Mouse (Mus musculus) adrenal gland, postnatal 14 days (tissue): ENCODE measurements around the gene Col6a3. TPM values are rescaled to one million over a fixed set of nuclear protein-coding genes. Genes with fewer than 3 reads are reported as not detected.

ENCODE experiments used
- DNase-seq: peaks from one replicate; pipeline ENCODE4 v3.0.0; 2021; ENCODE audit warnings: mixed read lengths
- total RNA-seq: library from RNA; stranded (reverse); gene quantifications from 2 replicates; pipeline ENCODE4 v1.2.3, GENCODE M21; 2021

The Col6a3 gene
- total RNA-seq, 1 experiment from 2014 or later: 70.2 TPM

DNA sequence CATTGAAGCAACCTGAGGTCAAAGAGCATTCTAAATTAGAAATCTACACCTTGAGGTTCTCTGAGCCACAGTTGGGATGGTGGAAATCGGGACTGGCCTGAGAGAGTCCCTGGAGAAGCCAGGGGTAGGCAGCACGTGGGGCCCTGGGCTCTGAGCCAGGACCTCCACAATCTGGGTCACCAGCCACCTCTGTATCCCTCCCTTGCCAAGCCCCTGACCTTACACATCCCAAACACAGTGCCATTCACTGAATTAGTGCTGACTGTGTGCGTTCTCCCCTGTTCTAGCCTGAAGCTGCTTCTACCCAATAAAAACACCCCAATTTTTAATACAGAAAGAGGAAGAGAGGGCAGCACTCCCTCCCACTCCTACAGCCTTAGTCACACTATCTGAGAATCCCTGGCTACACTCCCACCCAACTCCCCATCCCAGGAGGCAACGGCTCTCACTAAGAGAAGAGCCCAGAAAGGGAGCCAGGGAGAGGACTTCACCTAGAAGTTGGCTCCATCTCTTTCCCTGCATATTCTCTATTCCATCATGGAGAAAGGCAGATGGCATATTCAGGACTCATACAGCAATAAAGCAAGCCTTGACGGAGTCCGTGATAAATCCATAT lies 46.4 kb downstream of the Col6a3 start:
- peak; percentile 75 for DNase-seq

DNA sequence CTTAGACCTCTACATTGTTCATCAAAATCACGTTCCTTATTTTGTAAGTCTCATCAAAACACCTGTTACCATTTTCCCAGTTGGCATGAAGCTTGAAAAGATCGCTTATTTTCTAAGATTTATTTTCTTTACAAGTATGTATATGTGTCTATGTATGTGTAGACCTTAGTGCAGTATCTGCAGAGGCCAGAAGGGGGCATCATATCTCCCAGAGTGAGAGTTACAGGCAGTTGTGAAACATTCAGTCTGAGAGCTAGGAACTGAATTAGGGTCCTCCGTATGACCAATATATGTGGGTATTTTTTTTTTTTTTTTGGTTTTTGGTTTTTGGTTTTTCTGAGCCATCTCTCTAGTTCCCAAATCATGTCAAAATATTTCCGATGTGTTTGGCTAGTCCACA lies 50.4 kb downstream of the Col6a3 start:
- no peak for DNase-seq

DNA sequence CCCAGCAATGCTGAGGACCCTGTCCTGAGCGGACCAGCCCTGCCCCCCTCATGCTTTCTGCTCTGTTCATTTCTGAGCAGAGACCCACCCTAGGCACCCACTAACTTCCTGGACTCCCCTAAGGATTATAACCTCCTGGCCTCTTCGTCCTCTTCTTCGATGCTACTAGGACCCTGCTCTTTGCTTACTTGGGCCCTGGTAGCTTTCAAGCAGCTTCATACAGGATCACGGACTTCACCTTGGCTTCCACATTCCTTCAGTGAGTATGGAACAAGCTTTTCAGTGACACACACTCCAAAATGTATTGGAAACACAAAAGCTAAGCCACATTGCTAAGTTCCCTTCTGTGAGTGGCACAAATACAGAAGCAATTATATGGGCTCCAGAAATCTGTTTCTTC lies 52.8 kb downstream of the Col6a3 start:
- no peak for DNase-seq

DNA sequence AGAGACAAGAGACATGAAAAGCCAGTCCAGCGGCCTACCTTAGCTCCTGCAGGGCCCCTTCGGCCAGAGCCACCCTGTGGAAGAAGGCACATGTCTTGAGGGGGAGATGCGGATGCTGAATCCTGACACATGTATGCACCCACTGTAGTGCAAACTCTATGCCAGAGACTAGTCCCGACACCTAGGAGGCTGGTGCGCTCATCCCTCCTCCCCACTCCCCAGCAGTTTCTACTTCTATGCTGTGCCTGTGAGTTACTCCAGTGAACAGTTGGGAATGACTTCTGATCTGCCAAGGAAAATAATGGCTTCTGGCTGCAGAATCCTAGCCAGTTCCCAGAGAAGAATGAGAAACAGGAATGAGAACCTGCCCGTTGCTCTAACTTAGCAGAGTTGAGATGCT lies 54.3 kb downstream of the Col6a3 start:
- no peak for DNase-seq

DNA sequence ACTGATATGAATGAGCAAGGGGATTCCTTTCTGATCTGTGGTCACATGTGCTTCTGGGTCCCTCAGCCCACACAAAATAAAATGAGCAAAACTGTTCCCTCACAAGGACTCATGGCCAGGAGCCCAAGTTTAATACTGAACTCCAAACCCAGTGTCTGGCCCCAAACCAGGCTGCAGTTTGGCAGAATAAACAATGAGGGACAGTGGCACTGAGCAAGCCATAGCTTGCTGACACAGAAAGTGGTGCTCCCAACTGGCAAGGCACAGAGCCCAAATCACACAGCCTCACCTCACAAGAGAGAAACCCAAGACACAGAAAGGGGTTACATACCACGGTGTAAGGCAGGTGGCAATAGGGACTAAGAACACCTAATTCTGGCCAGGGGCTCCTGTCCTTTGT lies 63.3 kb downstream of the Col6a3 start:
- DNase-seq: no peak

DNA sequence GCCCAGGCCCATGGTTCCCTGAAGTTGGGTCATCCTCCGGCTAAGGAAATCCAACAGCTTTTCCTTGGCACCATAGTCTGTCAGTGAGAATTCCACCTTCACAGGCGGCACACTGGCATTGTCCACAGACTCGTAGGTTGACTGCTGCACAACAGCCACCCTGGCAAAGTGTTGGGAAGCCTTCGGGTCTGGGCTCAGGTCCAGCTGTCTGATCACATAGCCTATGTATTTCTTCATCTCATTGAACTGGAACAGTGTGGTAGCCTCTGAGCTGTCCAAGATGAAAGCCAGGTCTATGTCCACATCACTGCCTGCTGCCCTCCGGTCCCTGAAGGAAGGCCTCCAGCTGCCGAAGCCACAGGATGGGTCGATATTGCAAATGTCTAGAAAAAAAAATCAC lies 64.7 kb downstream of the Col6a3 start:
- DNase-seq: peak; percentile 69

DNA sequence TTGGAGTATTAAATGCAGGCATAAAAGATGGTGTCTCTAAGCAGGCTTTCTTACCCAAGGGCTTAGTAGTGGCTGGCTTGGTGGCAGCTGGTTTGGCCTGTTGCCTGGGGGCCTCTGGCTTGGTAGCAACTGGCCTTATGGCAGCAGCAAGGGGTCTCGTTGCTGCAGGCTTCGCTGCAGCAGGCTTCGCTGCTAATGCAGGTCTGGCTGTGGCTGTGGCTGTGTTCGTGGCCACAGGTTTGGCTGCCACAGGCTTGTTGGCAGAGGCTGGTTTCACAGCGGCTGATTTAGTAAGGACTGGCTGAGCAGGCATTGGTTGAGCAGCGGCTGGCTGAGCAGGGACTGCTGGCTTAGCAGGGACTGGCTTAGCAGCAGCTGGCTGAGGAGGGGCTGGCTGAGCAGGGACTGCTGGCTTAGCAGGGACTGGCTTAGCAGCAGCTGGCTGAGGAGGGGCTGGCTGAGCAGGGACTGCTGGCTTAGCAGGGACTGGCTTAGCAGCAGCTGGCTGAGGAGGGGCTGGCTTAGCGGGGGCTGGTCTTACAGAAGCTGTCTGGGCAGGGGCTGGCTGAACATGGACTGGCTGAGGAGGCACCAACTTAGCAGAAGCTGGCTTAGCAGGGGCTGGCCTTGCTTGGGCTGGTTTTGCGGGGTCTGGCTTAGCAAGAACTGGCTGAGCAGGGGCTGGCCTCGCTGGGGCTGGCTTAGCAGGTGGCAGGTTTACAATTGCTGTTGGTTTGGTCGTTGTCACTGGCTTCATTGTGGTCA lies 68.1 kb downstream of the Col6a3 start:
- peak; percentile 69 for DNase-seq

DNA sequence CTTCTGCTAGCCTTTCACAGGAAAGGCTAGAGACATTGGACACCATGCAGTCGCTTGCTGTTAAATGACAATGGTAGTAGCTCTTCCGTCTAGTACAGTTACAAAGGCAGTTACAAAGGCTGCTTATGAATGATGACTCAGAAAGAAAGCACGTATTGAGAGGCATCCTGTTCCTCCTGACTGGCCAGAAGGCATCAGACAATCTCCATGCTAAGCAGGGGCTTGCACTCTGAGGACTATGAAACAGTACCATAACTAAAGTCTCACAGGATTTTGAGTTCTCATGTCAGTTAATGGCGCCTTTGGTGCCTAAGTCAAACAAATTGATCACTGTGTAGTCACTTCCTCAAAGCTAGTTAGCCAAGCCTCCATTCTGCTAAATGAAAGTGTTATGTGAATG lies 72.6 kb downstream of the Col6a3 start:
- no peak for DNase-seq

DNA sequence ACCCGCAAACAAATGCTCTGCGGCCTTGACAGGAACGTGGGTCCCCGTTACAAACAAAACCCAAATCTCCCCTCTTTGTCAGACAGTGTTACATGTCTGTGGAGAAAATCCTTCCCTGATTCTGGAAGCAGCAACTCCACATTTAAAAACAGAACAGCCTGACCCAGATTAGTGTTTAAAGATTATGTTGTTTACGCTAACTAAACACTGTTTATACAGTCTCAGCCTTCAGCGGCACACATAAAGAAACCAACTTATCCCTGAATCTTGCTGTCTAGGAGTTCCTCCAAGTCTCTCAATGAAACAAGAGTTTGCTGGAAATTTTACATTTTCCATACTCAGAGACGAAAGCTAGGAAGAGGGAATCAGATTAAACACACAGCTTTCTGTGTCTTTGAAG lies 73.7 kb downstream of the Col6a3 start:
- DNase-seq: no peak

DNA sequence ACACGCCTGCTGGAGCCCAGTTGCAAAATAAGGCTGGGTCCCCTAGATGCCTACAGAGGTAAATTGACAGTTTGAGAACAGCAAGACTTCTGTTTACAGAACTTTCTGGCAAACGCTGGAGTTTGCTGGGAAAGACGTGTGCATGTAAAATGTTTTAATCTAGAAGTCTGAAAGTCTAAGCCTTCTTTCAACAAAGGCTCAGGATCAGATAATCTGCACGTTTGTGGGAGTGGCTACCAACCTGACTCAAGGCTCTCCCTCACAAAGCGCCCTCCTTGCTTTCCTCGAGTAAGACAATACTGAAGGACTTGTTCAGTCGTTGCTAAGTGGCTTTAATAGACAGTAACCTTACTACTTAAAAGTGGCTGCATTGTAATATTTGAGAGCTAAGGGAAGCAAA lies 74.5 kb downstream of the Col6a3 start:
- no peak for DNase-seq

DNA sequence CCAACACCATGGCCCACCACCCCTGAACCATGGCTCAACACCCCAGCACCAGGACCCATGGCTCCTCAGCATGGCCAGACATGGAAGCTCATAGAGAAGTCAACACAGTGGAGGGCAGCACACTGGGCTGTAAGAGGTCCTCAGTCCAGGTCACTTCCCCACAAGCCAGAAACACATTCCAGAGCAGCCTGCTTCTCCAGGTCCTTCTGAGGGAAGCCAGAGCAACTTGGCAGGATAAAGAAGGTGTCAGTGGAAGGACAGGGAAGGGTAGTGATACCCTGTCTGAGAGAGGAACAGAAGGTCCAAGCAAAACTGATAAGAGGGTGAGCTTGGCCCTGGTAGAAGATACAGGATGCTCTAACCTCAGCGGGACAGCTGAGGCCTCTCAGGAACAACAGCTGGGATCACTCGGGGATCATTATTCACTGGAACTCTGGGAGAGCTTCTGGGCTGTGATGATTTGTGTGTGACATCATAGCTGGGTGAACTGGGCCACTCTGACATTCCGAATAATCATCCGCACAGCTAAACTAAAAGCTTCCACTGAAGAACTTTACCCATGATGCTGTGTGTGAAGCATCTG lies 85.6 kb downstream of the Col6a3 start:
- no peak for DNase-seq

DNA sequence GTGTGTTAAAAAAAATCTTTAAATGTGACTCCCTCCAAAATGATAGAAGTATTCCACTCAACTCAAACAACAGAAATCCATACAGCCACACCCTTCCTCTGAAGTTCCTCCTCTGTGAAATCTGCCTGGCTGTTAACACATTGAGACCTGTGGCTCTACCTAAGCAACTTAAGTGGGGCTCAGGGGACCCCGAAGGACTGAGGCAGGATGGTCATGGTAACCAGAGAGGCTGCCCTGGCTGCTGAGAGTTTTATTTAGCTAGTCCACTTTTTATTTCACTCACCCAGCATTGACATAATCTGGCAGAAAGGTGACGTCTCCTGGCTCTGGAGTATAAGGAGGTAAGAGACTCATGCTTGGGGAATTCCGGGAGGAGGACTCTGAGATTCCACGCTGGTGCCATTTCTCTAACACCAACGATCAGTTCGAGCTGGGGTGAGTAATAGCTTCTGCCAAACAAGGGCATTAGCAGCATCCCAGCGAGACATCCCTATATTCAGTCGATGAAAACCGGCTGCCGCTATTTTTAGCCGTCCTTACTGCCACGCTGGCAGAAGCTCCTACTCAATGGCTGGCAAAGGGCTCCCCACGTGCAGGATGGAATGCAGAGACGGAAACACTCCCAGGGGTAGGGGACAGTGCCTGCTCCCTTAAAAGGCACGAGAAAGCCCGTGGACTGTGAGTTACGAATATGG lies 89.8 kb downstream of the Col6a3 start:
- no peak for DNase-seq

DNA sequence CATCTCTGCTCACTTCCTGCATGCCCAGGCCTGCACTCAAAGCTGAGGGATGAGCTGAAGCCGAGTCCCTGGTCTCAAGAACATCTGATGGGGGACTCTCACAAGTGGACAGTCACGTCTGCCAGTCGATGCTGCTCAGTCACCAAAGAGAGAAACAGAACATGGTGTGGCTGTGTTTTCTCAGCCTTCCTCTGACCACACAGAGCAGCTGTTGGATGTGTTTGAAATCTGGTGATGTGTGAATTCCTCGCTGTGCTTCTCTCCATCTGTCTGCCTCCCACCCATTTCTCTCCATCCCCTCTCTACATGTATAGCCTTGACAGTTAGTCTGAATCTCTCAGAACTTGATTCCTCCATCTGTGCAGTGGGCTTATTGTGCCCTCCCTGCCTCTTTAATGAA lies 92.5 kb downstream of the Col6a3 start:
- no peak for DNase-seq

DNA sequence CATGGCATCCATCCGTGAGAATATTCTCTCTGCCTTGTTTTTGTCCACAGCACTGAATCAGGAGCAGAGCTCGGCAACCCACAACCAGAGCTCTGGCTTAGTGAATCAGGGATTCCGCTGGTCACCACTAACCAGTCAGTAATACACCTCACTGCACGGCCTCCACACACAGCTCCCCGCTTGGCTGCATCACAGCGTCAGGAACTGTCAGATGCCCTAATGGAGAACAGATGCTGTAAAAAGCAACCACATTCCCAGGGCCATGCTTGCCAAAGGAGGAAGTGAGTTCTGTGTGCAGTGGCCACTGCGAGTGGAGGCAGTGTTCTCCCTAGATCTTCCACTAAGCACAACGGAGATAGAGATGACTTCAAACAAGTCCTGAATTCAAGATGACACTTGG lies 93.6 kb downstream of the Col6a3 start:
- no peak for DNase-seq

DNA sequence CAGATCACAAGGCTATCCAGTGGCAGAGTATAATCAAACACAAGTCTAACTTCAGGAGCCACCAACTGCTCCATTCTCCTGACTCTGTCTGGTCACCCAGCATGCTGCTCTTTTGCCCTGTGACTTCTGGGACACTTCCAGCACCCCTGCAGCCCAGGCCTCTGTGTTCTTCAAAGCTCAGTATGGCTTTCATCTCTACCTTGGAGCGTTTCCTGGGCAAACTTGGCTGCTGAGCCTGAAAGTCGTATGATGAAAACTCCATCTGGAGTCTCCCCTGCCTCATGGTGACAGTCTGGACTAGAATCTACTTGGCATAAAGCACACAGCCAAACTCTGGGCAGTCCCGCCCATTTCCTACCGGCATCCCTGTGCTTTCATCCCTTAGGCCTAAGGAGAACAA lies 95.2 kb downstream of the Col6a3 start:
- no peak for DNase-seq

DNA sequence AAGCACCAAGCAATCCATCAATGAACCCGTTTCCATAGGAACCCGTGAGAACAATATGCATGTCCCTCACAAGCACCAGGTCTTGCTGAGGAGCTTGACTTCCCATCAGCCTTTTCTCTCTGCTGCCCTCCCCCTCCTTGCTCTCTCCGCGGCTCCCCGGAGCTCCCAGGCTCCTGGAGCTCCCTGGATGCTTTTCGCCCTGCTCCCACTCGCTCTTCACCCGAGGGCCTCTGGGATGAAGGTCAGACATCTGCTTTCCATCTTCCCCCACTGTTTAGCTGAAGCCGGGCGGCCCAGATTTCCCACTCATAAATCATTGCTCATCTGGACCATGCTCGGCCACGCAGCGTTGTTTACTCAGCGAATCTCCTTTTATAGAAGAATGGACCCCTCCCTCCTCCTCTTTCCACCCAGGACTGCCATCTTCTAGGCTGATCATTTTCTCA lies 99.8 kb downstream of the Col6a3 start:
- peak; percentile 60 for DNase-seq

DNA sequence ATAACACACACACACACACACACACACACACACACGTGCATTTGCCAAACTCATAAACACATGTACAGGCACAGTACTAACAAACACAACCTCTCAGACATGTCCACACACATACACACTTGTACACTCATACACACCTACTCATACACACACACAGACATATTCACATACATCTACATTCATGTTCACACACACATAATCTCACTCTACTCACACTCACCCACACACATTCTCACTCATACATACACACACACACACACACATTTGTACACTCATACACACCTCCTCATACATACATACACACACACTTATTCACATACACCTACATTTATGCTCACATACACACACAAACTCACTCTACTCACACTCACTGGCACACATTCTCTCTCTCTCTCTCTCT lies 100.3 kb downstream of the Col6a3 start:
- DNase-seq: no peak

DNA sequence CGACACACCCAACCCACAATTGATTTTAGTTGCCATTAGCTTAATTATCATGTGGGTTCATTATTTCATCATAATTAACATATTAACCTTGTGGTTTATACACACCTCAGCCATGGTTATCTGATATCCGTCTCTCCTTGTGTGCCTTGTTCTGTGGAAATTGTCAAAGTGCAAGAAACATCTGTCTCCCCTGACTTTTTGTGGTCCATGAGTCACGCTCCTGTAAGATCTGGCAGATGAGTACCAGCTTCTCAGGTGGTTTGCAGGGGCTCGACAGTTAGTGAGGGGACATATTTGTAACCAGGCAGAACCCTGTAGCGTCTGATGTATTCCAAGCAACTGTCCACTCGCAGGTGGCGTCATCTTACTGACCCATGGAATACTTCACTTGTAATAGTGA lies 101.1 kb downstream of the Col6a3 start:
- DNase-seq: no peak

DNA sequence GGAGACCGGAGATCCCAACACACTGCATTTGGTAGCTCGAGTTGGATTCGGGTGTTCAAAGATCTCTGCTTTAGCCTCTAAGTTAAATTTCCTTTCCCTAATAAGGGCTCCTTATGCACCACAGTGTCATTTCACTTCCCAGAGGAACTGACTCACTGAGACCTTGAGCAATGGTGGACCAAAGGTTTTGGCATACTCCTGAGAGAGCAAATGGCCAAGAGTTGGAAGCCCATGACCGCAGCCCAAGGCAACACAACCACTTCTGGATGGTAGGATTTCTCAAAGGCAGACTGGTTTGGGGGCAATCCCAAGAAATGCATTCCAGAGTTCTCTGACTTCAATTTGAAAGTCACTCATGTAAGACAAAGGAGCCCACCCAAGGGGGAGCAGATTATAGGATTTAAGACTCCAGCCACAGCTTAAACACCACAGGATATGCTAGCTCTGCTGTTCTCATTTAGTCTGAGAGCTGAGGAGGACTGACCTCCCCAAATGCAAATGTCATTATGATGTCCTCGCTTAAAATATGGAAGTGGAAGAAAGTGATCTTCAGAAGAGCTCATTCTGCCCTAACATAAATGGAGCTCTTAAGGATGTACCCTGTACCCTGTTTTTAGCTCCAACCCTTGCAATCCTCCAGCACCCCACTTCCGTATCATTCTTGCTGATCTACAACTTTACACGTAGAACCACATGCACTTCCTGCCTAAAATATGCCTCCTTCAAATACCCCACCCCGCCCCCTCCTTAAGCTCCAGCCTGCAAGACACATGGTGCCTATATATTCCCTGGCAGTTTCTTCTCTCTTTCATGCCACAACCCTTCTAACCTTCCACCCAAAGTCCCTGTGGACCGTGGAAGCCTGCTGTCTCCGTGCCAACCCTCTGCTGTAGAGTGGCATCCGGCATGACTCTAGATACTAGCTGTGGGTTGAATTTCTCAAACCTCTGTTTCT lies 103.3 kb downstream of the Col6a3 start:
- peak; percentile 38 for DNase-seq

DNA sequence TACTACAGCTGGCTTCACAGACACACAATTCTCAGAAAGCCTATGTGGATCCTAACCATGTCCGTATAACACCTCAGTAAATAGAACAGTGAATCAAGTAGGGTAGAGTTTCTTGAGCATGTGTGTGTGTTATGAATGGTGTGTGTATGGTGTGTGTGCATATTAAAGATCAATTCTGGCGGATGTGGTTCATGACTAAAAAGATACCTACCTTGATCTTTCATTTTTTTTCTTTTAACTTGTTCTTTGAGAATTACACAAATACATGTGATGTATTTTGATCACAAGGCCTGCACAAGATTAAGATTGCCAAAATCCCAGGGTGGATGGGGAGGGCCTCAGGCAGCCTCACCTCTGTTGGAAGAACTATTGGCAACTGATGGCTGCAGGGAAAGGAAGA lies 104.9 kb downstream of the Col6a3 start:
- no peak for DNase-seq

DNA sequence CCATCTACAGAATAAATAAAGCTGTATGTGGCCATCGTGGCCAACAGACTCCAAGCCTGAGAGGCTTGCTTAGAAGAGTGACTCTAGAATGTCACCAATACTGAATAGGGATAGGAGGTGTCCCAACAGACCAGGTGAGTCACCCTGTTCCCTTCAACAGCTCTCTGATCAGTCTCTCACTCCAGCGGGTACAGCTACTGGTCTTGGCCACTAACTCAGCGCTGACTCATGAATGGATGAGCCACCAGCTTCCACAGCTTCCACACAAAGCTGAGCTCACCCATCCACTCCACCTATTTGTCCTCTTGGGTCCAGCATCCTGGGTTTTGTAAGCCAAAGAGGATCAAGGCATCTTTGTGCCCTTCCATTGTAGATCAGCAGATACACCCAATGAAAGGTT lies 114.3 kb downstream of the Col6a3 start:
- peak; percentile 35 for DNase-seq

DNA sequence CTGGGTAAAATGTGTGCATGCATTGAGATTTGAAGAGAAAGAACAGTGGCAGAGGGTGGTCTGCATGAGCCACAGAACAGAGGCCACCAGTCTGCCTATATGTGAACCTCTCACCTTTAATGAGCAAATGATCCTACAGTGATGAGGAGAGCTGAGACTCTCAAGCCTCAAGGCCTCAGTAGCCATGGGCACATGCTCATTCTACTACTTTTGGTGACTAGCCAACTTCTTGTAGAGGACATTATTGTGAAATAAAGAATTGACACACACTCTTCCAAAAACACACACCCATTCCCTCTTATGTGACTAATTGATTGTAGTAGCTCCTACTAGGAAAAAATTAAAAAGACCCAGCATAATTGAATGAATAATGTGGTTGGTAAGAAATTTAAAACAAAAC lies 120.0 kb downstream of the Col6a3 start:
- no peak for DNase-seq
